Mouse (Mus musculus) limb, embryonic 11.5 days (tissue): ENCODE results near the gene Gm17019. TPM values are rescaled to one million over a fixed set of nuclear protein-coding genes. Genes with fewer than 3 reads are reported as not detected.
"Not testable (repeated sequence)": the region's sequence is repeated elsewhere in the genome, so short reads cannot be mapped to it uniquely, and the experiment has no call there.

ENCODE experiments used
- ATAC-seq: fragments of 200-750 bp; cut with Nextera tagmentation; 2 replicates; pipeline ENCODE4 v1.8.0; 2017; ENCODE audit warnings: low read depth; ENCODE audit not compliant: insufficient number of reproducible peaks, low FRiP score, low TSS enrichment
- DNase-seq: peaks from one replicate; pipeline ENCODE4 v3.0.0-alpha.2; 2015; ENCODE audit warnings: low spot score
- H3K27ac ChIP-seq: fragments of 300-500 bp; sonication (generic); replicated peaks from 2 replicates; pipeline ENCODE4 v1.5.1; 2014; ENCODE audit warnings: low read depth, mild to moderate bottlenecking, low read length
- H3K27me3 ChIP-seq: fragments of 300-500 bp; sonication (generic); 2 replicates; pipeline ENCODE4 v1.6.1; 2014; ENCODE audit warnings: mild to moderate bottlenecking, low read length, mixed read lengths; ENCODE audit not compliant: control insufficient read depth, insufficient read depth
- H3K36me3 ChIP-seq: fragments of 300-500 bp; sonication (generic); 2 replicates; pipeline ENCODE4 v1.6.1; 2014; ENCODE audit warnings: mild to moderate bottlenecking, low read length, moderate library complexity, mixed read lengths; ENCODE audit not compliant: control insufficient read depth, insufficient read depth
- H3K4me1 ChIP-seq: fragments of 300-500 bp; sonication (generic); 2 replicates; pipeline ENCODE4 v1.6.1; 2014; ENCODE audit warnings: low read length, mixed read lengths; ENCODE audit not compliant: control insufficient read depth, insufficient read depth
- H3K4me2 ChIP-seq: fragments of 300-500 bp; sonication (generic); 2 replicates; pipeline ENCODE4 v1.6.1; 2014; ENCODE audit warnings: low read depth, mild to moderate bottlenecking, moderate library complexity; ENCODE audit not compliant: severe bottlenecking
- H3K4me3 ChIP-seq: fragments of 300-500 bp; sonication (generic); 2 replicates; pipeline ENCODE4 v1.5.1; 2014; ENCODE audit warnings: low read depth, low read length
- H3K9ac ChIP-seq: fragments of 300-500 bp; sonication (generic); 2 replicates; pipeline ENCODE4 v1.6.1; 2014; ENCODE audit warnings: mild to moderate bottlenecking, low read length
- H3K9me3 ChIP-seq: fragments of 300-500 bp; sonication (generic); 2 replicates; pipeline ENCODE4 v1.6.1; 2016; ENCODE audit warnings: low read length; ENCODE audit not compliant: control insufficient read depth
- WGBS: fragments of 180-500 bp; shearing (Covaris S2); extraction: QIAGEN DNeasy Blood & Tissue Kit; methylation state at CpG from one replicate; pipeline ENCODE4 v1.1.7; 2014; 5-methylcytosine and 5-hydroxymethylcytosine counted together
- polyA plus RNA-seq: library from polyadenylated mRNA; unstranded; fragments of >200 nt; fragmentation: Nextera tagmentation; extraction: Ambion mirVana; gene quantifications from 2 replicates; pipeline ENCODE4 v1.2.1, GENCODE M21; 2014

Gene Gm17019
- polyA plus RNA-seq, 1 experiment from 2014 or later = not detected

GRCm38 (mm10) chr5:15005584-15005983 lies 27.2 kb downstream of the Gm17019 start:
- H3K4me3 ChIP-seq, H3K36me3 ChIP-seq, H3K27ac ChIP-seq, H3K4me2 ChIP-seq, H3K9ac ChIP-seq, H3K27me3 ChIP-seq, DNase-seq, H3K4me1 ChIP-seq: not testable (repeated sequence)
- peak; percentile 33; the same call in 1 of the 2 replicates for ATAC-seq
- H3K9me3 ChIP-seq = peaks cover 13% of the 10 kb centered on the region
- 69% methylated on average over 2 of the region's 4 CpGs for WGBS

- DNase-seq, H3K27ac ChIP-seq, H3K4me3 ChIP-seq, H3K36me3 ChIP-seq, H3K27me3 ChIP-seq, H3K4me2 ChIP-seq, H3K9ac ChIP-seq, H3K4me1 ChIP-seq: not testable (repeated sequence)
- H3K9me3 ChIP-seq = peaks cover 12% of the 10 kb centered on the region
- ATAC-seq = peak; percentile 90
- 74% methylated on average over 5 of the region's 5 CpGs for WGBS
These were observed 27.9 kb downstream of the Gm17019 start for GRCm38 (mm10) chr5:15004569-15005562.

- H3K4me1 ChIP-seq, ATAC-seq, H3K27ac ChIP-seq, H3K9ac ChIP-seq, H3K27me3 ChIP-seq, H3K36me3 ChIP-seq, H3K9me3 ChIP-seq, DNase-seq, H3K4me3 ChIP-seq, H3K4me2 ChIP-seq: not testable (repeated sequence)
- 77% methylated on average over 9 of the region's 9 CpGs for WGBS
These were observed 34.7 kb downstream of the Gm17019 start for GRCm38 (mm10) chr5:14998077-14998476.

GRCm38 (mm10) chr5:14997556-14997955 lies 35.2 kb downstream of the Gm17019 start:
- not testable (repeated sequence) for H3K36me3 ChIP-seq, H3K27me3 ChIP-seq, H3K4me3 ChIP-seq, H3K4me1 ChIP-seq, H3K9me3 ChIP-seq, H3K27ac ChIP-seq, ATAC-seq, H3K4me2 ChIP-seq, H3K9ac ChIP-seq
- peak; percentile 20 for DNase-seq
- 85% methylated on average over 4 of the region's 4 CpGs for WGBS

GRCm38 (mm10) chr5:14996670-14997249 lies 36.0 kb downstream of the Gm17019 start:
- not testable (repeated sequence) for H3K27ac ChIP-seq, H3K4me2 ChIP-seq, H3K4me3 ChIP-seq, DNase-seq, H3K4me1 ChIP-seq, H3K9ac ChIP-seq, ATAC-seq, H3K9me3 ChIP-seq, H3K27me3 ChIP-seq, H3K36me3 ChIP-seq
- WGBS = 80% methylated on average over 6 of the region's 7 CpGs

- not testable (repeated sequence) for H3K4me2 ChIP-seq, H3K9me3 ChIP-seq, H3K27me3 ChIP-seq, H3K27ac ChIP-seq, H3K4me3 ChIP-seq, DNase-seq, H3K4me1 ChIP-seq, H3K36me3 ChIP-seq, H3K9ac ChIP-seq
- peak; percentile 92 for ATAC-seq
- 87% methylated on average over 6 of the region's 6 CpGs for WGBS
These were observed 38.7 kb downstream of the Gm17019 start for GRCm38 (mm10) chr5:14994124-14994523.

- peak; percentile 70 for ATAC-seq
- DNase-seq = not testable (repeated sequence)
These were observed 42.2 kb downstream of the Gm17019 start for GRCm38 (mm10) chr5:14990375-14991158.

More at GRCm38 (mm10) chr5:14990375-14991158, 42.2 kb downstream of the Gm17019 start:
- not testable (repeated sequence) for H3K9me3 ChIP-seq, H3K27ac ChIP-seq, H3K36me3 ChIP-seq, H3K4me3 ChIP-seq, H3K4me2 ChIP-seq, H3K9ac ChIP-seq, H3K27me3 ChIP-seq, H3K4me1 ChIP-seq
- 83% methylated on average over 7 of the region's 8 CpGs for WGBS
